Mouse (Mus musculus) olfactory bulb, adult 2 months (tissue): Measurements from ENCODE around the gene Draxin.
A peak's percentile ranks its signal among the peaks of the same experiment; 100 is the strongest.

Experiments
- CTCF ChIP-seq: fragments of 200-500 bp; IDR thresholded peaks from 2 replicates; pipeline ENCODE4 v1.5.1; 2012; ENCODE audit warnings: low read depth, mild to moderate bottlenecking, low read length, moderate library complexity; ENCODE audit not compliant: insufficient read depth
- POLR2A ChIP-seq: fragments of 200-500 bp; IDR thresholded peaks from 2 replicates; pipeline ENCODE4 v1.6.1; 2012; ENCODE audit warnings: mild to moderate bottlenecking, low read depth, low read length, moderate library complexity; ENCODE audit not compliant: insufficient read depth

DNA sequence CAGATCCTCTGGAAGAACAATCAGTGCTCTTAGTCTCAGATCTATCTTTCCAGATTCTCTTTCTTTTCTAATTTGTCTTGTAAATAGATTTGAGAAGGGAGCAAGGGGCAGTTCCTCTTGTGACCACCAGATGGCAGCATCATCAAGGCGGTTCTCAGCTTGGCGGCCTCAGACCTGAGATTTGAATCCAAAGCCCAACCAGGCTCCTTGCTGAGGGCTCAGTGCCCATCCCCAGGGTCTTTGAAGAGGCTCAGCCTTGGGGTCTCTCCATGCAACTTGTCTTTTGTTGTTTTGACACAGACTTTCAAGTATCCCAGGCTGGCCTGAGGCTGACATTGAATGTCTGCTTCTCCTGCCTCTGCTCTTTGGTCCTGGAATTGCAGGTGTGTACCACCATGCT lies 40.3 kb upstream of the Draxin start:
- peak; percentile 92 for TF ChIP-seq CTCF
- no peak for TF ChIP-seq POLR2A
